Mouse (Mus musculus) heart, postnatal 0 days (tissue): Measurements from ENCODE around the gene Prdm11.

Source experiments
- CTCF ChIP-seq: IDR thresholded peaks from 2 replicates; pipeline ENCODE4 v1.5.1; 2016; ENCODE audit warnings: antibody characterized with exemption, control low read depth, low read depth
- EP300 ChIP-seq: IDR thresholded peaks from 2 replicates; pipeline ENCODE4 v1.6.1; 2016; ENCODE audit warnings: antibody characterized with exemption, low read depth

DNA sequence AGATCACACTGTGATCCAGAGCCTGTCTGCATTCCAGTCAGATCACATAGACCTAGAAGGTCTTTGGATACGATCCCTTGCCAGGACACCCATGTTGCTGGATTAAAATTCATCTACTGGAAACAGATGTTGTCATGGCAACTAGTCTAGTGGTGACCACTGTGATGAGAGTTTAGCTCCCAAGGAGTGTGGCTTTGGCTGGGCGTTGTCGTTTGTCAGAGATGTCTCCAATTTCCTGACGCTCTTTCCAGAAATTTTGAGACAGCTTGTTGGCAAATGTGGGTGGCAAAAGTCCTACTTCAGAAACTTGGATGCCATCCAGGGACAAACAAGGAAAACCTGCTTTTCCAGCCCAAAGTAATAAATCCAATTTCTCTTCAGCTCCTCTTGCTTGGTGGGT is 87.3 kb downstream of the Prdm11 start:
- TF ChIP-seq CTCF = no peak
- no peak for TF ChIP-seq EP300
